ENCODE assay signal across 24 mouse cellular contexts in the genomic region with DNA sequence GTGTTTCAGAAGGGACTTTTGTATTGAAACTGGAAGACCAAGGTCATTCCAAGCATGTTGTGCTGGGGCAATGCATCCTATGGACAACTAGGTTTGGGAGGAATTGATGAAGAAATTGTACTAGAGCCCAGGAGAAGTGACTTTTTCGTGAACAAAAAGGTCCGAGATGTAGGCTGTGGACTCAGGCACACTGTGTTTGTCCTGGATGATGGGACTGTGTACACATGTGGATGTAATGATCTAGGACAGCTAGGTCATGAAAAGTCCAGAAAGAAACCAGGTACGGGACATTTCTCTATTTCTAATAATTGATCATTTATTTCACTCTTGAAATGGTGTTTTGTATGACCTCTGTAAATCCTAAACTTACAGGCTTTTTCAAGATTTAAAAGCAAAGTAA. TPM values are rescaled to one million over a fixed set of nuclear protein-coding genes. Genes with fewer than 3 reads are reported as not detected.
DNase-seq lines count a peak whose midpoint lies in the region; ATAC-seq and TF ChIP-seq lines count a peak whose summit lies in the region.
"Had no signal": no experiment of that assay in that cellular context is flagged by ENCODE, and none has a peak within 500 bp of the region (broad histone marks: within the 10 kb centered on the region; RNA-seq: fewer than 3 reads in every experiment).

No protein-coding gene starts in this region.

- no peaks in the 10 kb centered on the region for H3K27me3 ChIP-seq in heart, embryonic 13.5 days (replicated peaks)
- no peaks in the 10 kb centered on the region for H3K27me3 ChIP-seq in liver, embryonic 14.5 days (ENCODE audit: control insufficient read depth, insufficient read depth, low read length)
- H3K27me3 ChIP-seq in embryonic facial prominence, embryonic 10.5 days (replicated peaks; ENCODE audit: low read depth, poor library complexity, severe bottlenecking): no peaks in the 10 kb centered on the region
- H3K27me3 ChIP-seq: forebrain, embryonic 15.5 days; intestine, embryonic 15.5 days had no signal

- no peak for TF ChIP-seq CTCF in liver, embryonic 14.5 days (IDR thresholded peaks at IDR 0.05; ENCODE audit: low read depth)

- no peak overlapping the region for H3K9ac ChIP-seq in heart, embryonic 13.5 days
- H3K9ac ChIP-seq in ES-E14 (ENCODE audit: insufficient read depth, low read depth, low read length, poor library complexity, severe bottlenecking): peak overlapping the region; percentile 9; the same call in 1 of the 2 replicates
- no peak overlapping the region for H3K9ac ChIP-seq in liver, embryonic 14.5 days (replicated peaks)
- H3K9ac ChIP-seq: forebrain, embryonic 15.5 days; hindbrain, embryonic 14.5 days; intestine, embryonic 15.5 days had no signal

- in situ Hi-C loops in ES-E14 (cut with MboI; ENCODE audit: low sequenced_read_pairs in 2 of 2, unreplicated experiment in 2 of 2): no loop called here

- no peak overlapping the region for H3K27ac ChIP-seq in heart, embryonic 13.5 days (replicated peaks)
- H3K27ac ChIP-seq in ES-E14 (ENCODE audit: insufficient read depth, low read depth, low read length, poor library complexity, severe bottlenecking): no peak overlapping the region
- H3K27ac ChIP-seq in liver, embryonic 14.5 days: no peak overlapping the region; the same call in 1 of the 2 replicates
- H3K27ac ChIP-seq in embryonic facial prominence, embryonic 10.5 days (replicated peaks): no peak overlapping the region
- H3K27ac ChIP-seq: forebrain, embryonic 15.5 days; hindbrain, embryonic 14.5 days; intestine, embryonic 15.5 days; left cerebral cortex, adult 2 months; limb, embryonic 10.5 days had no signal

- WGBS in heart, embryonic 13.5 days: 88% methylated on average over 3 of the region's 3 CpGs
- 75% methylated on average over 3 of the region's 3 CpGs for WGBS in liver, embryonic 14.5 days (ENCODE audit: insufficient replicate concordance)
- 92% methylated on average over 3 of the region's 3 CpGs for WGBS in embryonic facial prominence, embryonic 10.5 days

- H3K4me3 ChIP-seq in heart, embryonic 13.5 days: peak overlapping the region; percentile 6; the same call in 1 of the 2 replicates
- H3K4me3 ChIP-seq in ES-E14 (ENCODE audit: insufficient read depth in 1 of 2, low read depth in 1 of 2, low read length in 2 of 2, poor library complexity in 1 of 2, severe bottlenecking in 1 of 2): peak overlapping the region in 1 of 2 experiments; percentile 15; a peak in 1 of 4 replicates
- H3K4me3 ChIP-seq in liver, embryonic 14.5 days (ENCODE audit: insufficient read depth in 1 of 2, low read depth in 2 of 2, low read length in 2 of 2): peak overlapping the region in 1 of 2 experiments; percentile 22; a peak in 1 of 4 replicates
- no peak overlapping the region for H3K4me3 ChIP-seq in embryonic facial prominence, embryonic 10.5 days
- H3K4me3 ChIP-seq: forebrain, embryonic 15.5 days; intestine, embryonic 15.5 days; left cerebral cortex, adult 2 months; limb, embryonic 10.5 days had no signal

- no peak for TF ChIP-seq EP300 in liver, embryonic 14.5 days (IDR thresholded peaks at IDR 0.05; ENCODE audit: low read depth)

- peak overlapping the region; percentile 28; the same call in 1 of the 2 replicates for H3K4me2 ChIP-seq in heart, embryonic 13.5 days
- H3K4me2 ChIP-seq in liver, embryonic 14.5 days (ENCODE audit: low read depth): peak overlapping the region; percentile 36
- H3K4me2 ChIP-seq: forebrain, embryonic 15.5 days; heart, embryonic 11.5 days; hindbrain, embryonic 14.5 days; intestine, embryonic 15.5 days had no signal

- peaks cover 26% of the 10 kb centered on the region for H3K36me3 ChIP-seq in heart, embryonic 13.5 days
- peaks cover 6% of the 10 kb centered on the region for H3K36me3 ChIP-seq in ES-E14 (ENCODE audit: control insufficient read depth, insufficient read depth, low read length, poor library complexity, severe bottlenecking)
- peaks cover 16% of the 10 kb centered on the region for H3K36me3 ChIP-seq in liver, embryonic 14.5 days (replicated peaks; ENCODE audit: control insufficient read depth, insufficient read depth, low read depth)
- H3K36me3 ChIP-seq in embryonic facial prominence, embryonic 10.5 days (replicated peaks): peaks cover 44% of the 10 kb centered on the region
- H3K36me3 ChIP-seq: forebrain, embryonic 15.5 days; intestine, embryonic 15.5 days had no signal

- no peak for ATAC-seq in heart, embryonic 13.5 days (ENCODE audit: extremely low read depth, insufficient number of reproducible peaks, low FRiP score, low TSS enrichment)
- ATAC-seq in liver, embryonic 14.5 days (ENCODE audit: insufficient read depth): no peak
- ATAC-seq: forebrain, embryonic 15.5 days; intestine, embryonic 15.5 days had no signal

- peaks cover 21% of the 10 kb centered on the region for H3K4me1 ChIP-seq in heart, embryonic 13.5 days
- peaks cover 2% of the 10 kb centered on the region in 2 experiments; a peak in 3 of 4 replicates for H3K4me1 ChIP-seq in ES-E14 (ENCODE audit: control insufficient read depth in 2 of 2, insufficient read depth in 2 of 2, low read length in 2 of 2, poor library complexity in 1 of 2)
- peaks cover 8 to 19% of the 10 kb centered on the region in 2 experiments for H3K4me1 ChIP-seq in liver, embryonic 14.5 days (replicated peaks; ENCODE audit: control insufficient read depth in 2 of 2, insufficient read depth in 2 of 2, low read length in 1 of 2)
- H3K4me1 ChIP-seq in embryonic facial prominence, embryonic 10.5 days: peaks cover 7% of the 10 kb centered on the region

- DNase-seq in heart, adult 9 months (ENCODE audit: low spot score in 2 of 2): no peak
- peak; percentile 18 for DNase-seq in CD4-positive helper T cell, adult 2 months (ENCODE audit: low read depth, low spot score)
- DNase-seq in ES-E14 (ENCODE audit: low read depth, low spot score) (no peak), MN1 (ENCODE audit: low spot score) (no peak)
- DNase-seq in liver, embryonic 14.5 days (ENCODE audit: low read depth in 3 of 3, low spot score in 3 of 3): no peak
- DNase-seq in embryonic facial prominence, embryonic 10.5 days (ENCODE audit: low spot score): no peak
- DNase-seq: adrenal gland, postnatal 25 days; cerebellum, adult 2 months; cerebellum, postnatal 36 days; gastrocnemius, postnatal 36 days; heart, postnatal 36 days; kidney, adult 9 months; kidney, postnatal 36 days; lung, adult 2 months; right cerebral cortex, postnatal 4 days; thymus, postnatal 36 days had no signal

- H3K9me3 ChIP-seq in heart, embryonic 13.5 days: no peaks in the 10 kb centered on the region
- H3K9me3 ChIP-seq in ES-E14 (ENCODE audit: control insufficient read depth, insufficient read depth, low read depth, low read length): no peaks in the 10 kb centered on the region
- H3K9me3 ChIP-seq in liver, embryonic 14.5 days (ENCODE audit: control insufficient read depth, low read length): no peaks in the 10 kb centered on the region
- H3K9me3 ChIP-seq in embryonic facial prominence, embryonic 10.5 days: no peaks in the 10 kb centered on the region
- H3K9me3 ChIP-seq: forebrain, embryonic 15.5 days; G1E; intestine, embryonic 15.5 days; limb, embryonic 10.5 days had no signal

TF ChIP-seq in ES-E14, 5 proteins besides CTCF, POLR2A, EP300 and RAD21:
- TF ChIP-seq CHD2 (IDR thresholded peaks at IDR 0.05; ENCODE audit: low read depth, low read length) (no peak), MAFK (IDR thresholded peaks at IDR 0.05; ENCODE audit: insufficient read depth, low read depth, low read length) (no peak), ZNF384 (IDR thresholded peaks at IDR 0.05; ENCODE audit: low read depth, low read length) (no peak), HCFC1 (IDR thresholded peaks at IDR 0.05; ENCODE audit: borderline replicate concordance, insufficient read depth, low read length) (no peak), ZC3H11A (IDR thresholded peaks at IDR 0.05; ENCODE audit: borderline replicate concordance, low read depth, low read length) (no peak)
TF ChIP-seq in ES-E14: peak in this region for 0.

RNA-seq across cellular contexts. Expression of a gene that starts 2.2 kb away (rescaled TPM):
- 25.7 and 27.1 TPM in 2 replicates for polyA plus RNA-seq in heart, embryonic 13.5 days (2015; fragmentation: Nextera tagmentation; extraction: Ambion mirVana)
- total RNA-seq in ES-E14 (2012; rRNA removed): 87.9 and 88.3 TPM in 2 replicates
- polyA plus RNA-seq in liver, embryonic 14.5 days (2012; rRNA removed): 15.3 and 21.5 TPM in 2 replicates
- 33.7 and 34.3 TPM in 2 replicates for polyA plus RNA-seq in liver, embryonic 14.5 days (2014; fragmentation: Nextera tagmentation; extraction: Ambion mirVana)
- 46.1 and 50.5 TPM in 2 replicates for polyA plus RNA-seq in embryonic facial prominence, embryonic 10.5 days (2016; fragmentation: Nextera tagmentation; extraction: Ambion mirVana)

RNA-seq across cellular contexts. Expression of a gene that starts 42.1 kb away (rescaled TPM):
- polyA plus RNA-seq in heart, embryonic 13.5 days (2015; fragmentation: Nextera tagmentation; extraction: Ambion mirVana): 4.7 and 5.3 TPM in 2 replicates
- total RNA-seq in ES-E14 (2012; rRNA removed): 1.0 and 1.1 TPM in 2 replicates
- polyA plus RNA-seq in liver, embryonic 14.5 days (2012; rRNA removed): 0.02 and 0.03 TPM in 2 replicates
- polyA plus RNA-seq in liver, embryonic 14.5 days (2014; fragmentation: Nextera tagmentation; extraction: Ambion mirVana): 0.05 and 0.13 TPM in 2 replicates
- 0.04 TPM in 1 of 2 replicates, not detected in the other for polyA plus RNA-seq in embryonic facial prominence, embryonic 10.5 days (2016; fragmentation: Nextera tagmentation; extraction: Ambion mirVana)
- total RNA-seq: G1E had no signal
- polyA plus RNA-seq: G1E had no signal
